23 mouse cellular contexts compared by ENCODE assay signal in genomic region chr8:91711202-91711601, GRCm38 (mm10).
A peak's percentile ranks its signal among the peaks of the same experiment; 100 is the strongest.
DNase-seq lines count a peak whose midpoint lies in the region; ATAC-seq and TF ChIP-seq lines count a peak whose summit lies in the region.
"Had no signal": no experiment of that assay in that cellular context is flagged by ENCODE, and none has a peak within 500 bp of the region (broad histone marks: within the 10 kb centered on the region; RNA-seq: fewer than 3 reads in every experiment).

No protein-coding gene starts in this region.

- peak; percentile 42 for DNase-seq in embryo, embryonic 10 days (ENCODE audit: low spot score)
- no peak for DNase-seq in embryo, embryonic 11 days
- peak; percentile 19 for DNase-seq in hindbrain, embryonic 11.5 days (ENCODE audit: low spot score)
- no peak for DNase-seq in midbrain, postnatal 0 days (ENCODE audit: low spot score)
- DNase-seq in forebrain, embryonic 14.5 days (ENCODE audit: low spot score): no peak
- DNase-seq: adrenal gland, postnatal 10 days; B cell, adult 2 months; cerebellum, adult 11-12 months; cerebellum, adult 9-11 months; cerebellum, postnatal 36 days; forebrain, postnatal 0 days; gastrocnemius, postnatal 14 days; heart, postnatal 14 days had no signal

- WGBS in hindbrain, embryonic 11.5 days: 59% methylated on average over 6 of the region's 6 CpGs
- 45% methylated on average over 6 of the region's 6 CpGs for WGBS in hindbrain, embryonic 16.5 days
- 43% methylated on average over 6 of the region's 6 CpGs for WGBS in midbrain, embryonic 16.5 days
- 49% methylated on average over 6 of the region's 6 CpGs for WGBS in midbrain, postnatal 0 days
- whole genome bisulfite sequencing in hindbrain, embryonic 13.5 days: 40% methylated on average over 6 of the region's 6 CpGs
- 51% methylated on average over 6 of the region's 6 CpGs for WGBS in forebrain, embryonic 14.5 days

- 0 out of 2 replicates have a peak overlapping the region, but pooled peaks have one; percentile 20 for H3K27ac ChIP-seq in hindbrain, embryonic 11.5 days (ENCODE audit: low read depth, low read length)
- no peak overlapping the region for H3K27ac ChIP-seq in hindbrain, embryonic 16.5 days (ENCODE audit: low read depth, low read length)
- 0 out of 2 replicates have a peak overlapping the region, but pooled peaks have one; percentile 12 for H3K27ac ChIP-seq in midbrain, embryonic 16.5 days (ENCODE audit: low read length)
- no peak overlapping the region for H3K27ac ChIP-seq in midbrain, postnatal 0 days (ENCODE audit: low read depth, low read length)
- peak overlapping the region; percentile 66; the same call in 1 of the 2 replicates for H3K27ac ChIP-seq in hindbrain, embryonic 13.5 days
- no peak overlapping the region for H3K27ac ChIP-seq in forebrain, embryonic 14.5 days (ENCODE audit: low read depth, low read length)
- H3K27ac ChIP-seq: embryonic facial prominence, embryonic 13.5 days; forebrain, embryonic 12.5 days; heart, embryonic 15.5 days had no signal

- ATAC-seq in hindbrain, embryonic 11.5 days (ENCODE audit: low FRiP score): no peak
- ATAC-seq in hindbrain, embryonic 16.5 days: no peak
- ATAC-seq in midbrain, embryonic 16.5 days: no peak
- ATAC-seq in midbrain, postnatal 0 days (ENCODE audit: low FRiP score): no peak
- no peak for ATAC-seq in hindbrain, embryonic 13.5 days (ENCODE audit: low FRiP score)
- ATAC-seq in forebrain, embryonic 14.5 days: no peak
- ATAC-seq: CD4-positive, CD25-positive, alpha-beta regulatory T cell, adult 4 months; forebrain, postnatal 0 days; inflammation-experienced regulatory T-cells, adult 6 months; intestine, postnatal 0 days had no signal

- H3K9me3 ChIP-seq in hindbrain, embryonic 11.5 days (ENCODE audit: control insufficient read depth, low read length): no peaks in the 10 kb centered on the region
- no peaks in the 10 kb centered on the region for H3K9me3 ChIP-seq in hindbrain, embryonic 16.5 days (ENCODE audit: control insufficient read depth, low read length)
- H3K9me3 ChIP-seq in midbrain, embryonic 16.5 days (replicated peaks; ENCODE audit: control insufficient read depth, low read length, poor library complexity, severe bottlenecking): no peaks in the 10 kb centered on the region
- H3K9me3 ChIP-seq in midbrain, postnatal 0 days (ENCODE audit: low read length): no peaks in the 10 kb centered on the region
- no peaks in the 10 kb centered on the region for H3K9me3 ChIP-seq in hindbrain, embryonic 13.5 days
- H3K9me3 ChIP-seq in forebrain, embryonic 14.5 days (replicated peaks; ENCODE audit: control insufficient read depth, low read length): no peaks in the 10 kb centered on the region
- H3K9me3 ChIP-seq: embryonic facial prominence, embryonic 13.5 days; forebrain, embryonic 12.5 days; heart, embryonic 15.5 days had no signal

- H3K27me3 ChIP-seq in hindbrain, embryonic 11.5 days (ENCODE audit: control insufficient read depth, insufficient read depth, low read length): no peaks in the 10 kb centered on the region
- no peaks in the 10 kb centered on the region for H3K27me3 ChIP-seq in hindbrain, embryonic 16.5 days (replicated peaks; ENCODE audit: control insufficient read depth, insufficient read depth, low read length)
- H3K27me3 ChIP-seq in midbrain, embryonic 16.5 days (ENCODE audit: control insufficient read depth, insufficient read depth, low read depth, low read length): no peaks in the 10 kb centered on the region
- H3K27me3 ChIP-seq in midbrain, postnatal 0 days (ENCODE audit: insufficient read depth, low read length): no peaks in the 10 kb centered on the region
- peaks cover 7% of the 10 kb centered on the region; the same call in 1 of the 2 replicates for H3K27me3 ChIP-seq in hindbrain, embryonic 13.5 days
- peaks cover 26% of the 10 kb centered on the region for H3K27me3 ChIP-seq in forebrain, embryonic 14.5 days (replicated peaks; ENCODE audit: control insufficient read depth, insufficient read depth, low read length)
- H3K27me3 ChIP-seq: heart, embryonic 15.5 days had no signal

- no peak overlapping the region for H3K4me2 ChIP-seq in hindbrain, embryonic 11.5 days (replicated peaks; ENCODE audit: low read depth, low read length)
- no peak overlapping the region for H3K4me2 ChIP-seq in hindbrain, embryonic 16.5 days (ENCODE audit: low read length)
- H3K4me2 ChIP-seq in midbrain, embryonic 16.5 days (ENCODE audit: low read length): no peak overlapping the region
- H3K4me2 ChIP-seq in midbrain, postnatal 0 days (ENCODE audit: low read depth, low read length, poor library complexity, severe bottlenecking): no peak overlapping the region
- no peak overlapping the region for H3K4me2 ChIP-seq in hindbrain, embryonic 13.5 days
- H3K4me2 ChIP-seq in forebrain, embryonic 14.5 days (ENCODE audit: low read length): no peak overlapping the region
- H3K4me2 ChIP-seq: embryonic facial prominence, embryonic 13.5 days; forebrain, embryonic 12.5 days; heart, embryonic 15.5 days had no signal

- H3K36me3 ChIP-seq in hindbrain, embryonic 11.5 days (ENCODE audit: control insufficient read depth, insufficient read depth, low read length): no peaks in the 10 kb centered on the region
- no peaks in the 10 kb centered on the region for H3K36me3 ChIP-seq in hindbrain, embryonic 16.5 days (ENCODE audit: control insufficient read depth, insufficient read depth, low read length)
- H3K36me3 ChIP-seq in midbrain, embryonic 16.5 days (ENCODE audit: control insufficient read depth, insufficient read depth, low read length): no peaks in the 10 kb centered on the region
- H3K36me3 ChIP-seq in midbrain, postnatal 0 days (ENCODE audit: insufficient read depth, low read length): no peaks in the 10 kb centered on the region
- no peaks in the 10 kb centered on the region for H3K36me3 ChIP-seq in hindbrain, embryonic 13.5 days
- H3K36me3 ChIP-seq in forebrain, embryonic 14.5 days (ENCODE audit: control insufficient read depth, insufficient read depth, low read length): no peaks in the 10 kb centered on the region
- H3K36me3 ChIP-seq: embryonic facial prominence, embryonic 13.5 days; forebrain, embryonic 12.5 days; G1E; heart, embryonic 15.5 days had no signal

- no peak overlapping the region for H3K4me3 ChIP-seq in hindbrain, embryonic 11.5 days (ENCODE audit: low read depth, low read length)
- no peak overlapping the region for H3K4me3 ChIP-seq in hindbrain, embryonic 16.5 days (ENCODE audit: low read length)
- H3K4me3 ChIP-seq in midbrain, embryonic 16.5 days (ENCODE audit: low read depth, low read length): no peak overlapping the region
- H3K4me3 ChIP-seq in midbrain, postnatal 0 days (ENCODE audit: low read depth, low read length): no peak overlapping the region
- H3K4me3 ChIP-seq in hindbrain, embryonic 13.5 days: no peak overlapping the region
- H3K4me3 ChIP-seq in forebrain, embryonic 14.5 days (ENCODE audit: low read depth, low read length): no peak overlapping the region
- H3K4me3 ChIP-seq: embryonic facial prominence, embryonic 13.5 days; forebrain, embryonic 12.5 days; heart, embryonic 15.5 days had no signal

- H3K9ac ChIP-seq in hindbrain, embryonic 11.5 days (ENCODE audit: low read depth, low read length): no peak overlapping the region
- H3K9ac ChIP-seq in hindbrain, embryonic 16.5 days (ENCODE audit: low read depth, low read length): no peak overlapping the region
- H3K9ac ChIP-seq in midbrain, embryonic 16.5 days (ENCODE audit: low read depth, low read length): no peak overlapping the region
- no peak overlapping the region for H3K9ac ChIP-seq in midbrain, postnatal 0 days (replicated peaks; ENCODE audit: low read length, poor library complexity, severe bottlenecking)
- H3K9ac ChIP-seq in hindbrain, embryonic 13.5 days: no peak overlapping the region
- no peak overlapping the region for H3K9ac ChIP-seq in forebrain, embryonic 14.5 days (ENCODE audit: low read length)
- H3K9ac ChIP-seq: embryonic facial prominence, embryonic 13.5 days; forebrain, embryonic 12.5 days; forebrain, postnatal 0 days; heart, embryonic 15.5 days had no signal

- peaks cover 8% of the 10 kb centered on the region for H3K4me1 ChIP-seq in hindbrain, embryonic 11.5 days (replicated peaks; ENCODE audit: control insufficient read depth, insufficient read depth, low read length)
- peaks cover 7% of the 10 kb centered on the region for H3K4me1 ChIP-seq in hindbrain, embryonic 16.5 days (ENCODE audit: control insufficient read depth, insufficient read depth, low read depth, low read length)
- H3K4me1 ChIP-seq in midbrain, embryonic 16.5 days (ENCODE audit: control insufficient read depth, insufficient read depth, low read length): peaks cover 53% of the 10 kb centered on the region
- peaks cover 10% of the 10 kb centered on the region for H3K4me1 ChIP-seq in midbrain, postnatal 0 days (ENCODE audit: insufficient read depth, low read length)
- H3K4me1 ChIP-seq in hindbrain, embryonic 13.5 days (replicated peaks): peaks cover 73% of the 10 kb centered on the region
- peaks cover 27% of the 10 kb centered on the region for H3K4me1 ChIP-seq in forebrain, embryonic 14.5 days (ENCODE audit: control insufficient read depth, insufficient read depth, low read length)

- no peak for TF ChIP-seq CTCF in midbrain, postnatal 0 days (IDR thresholded peaks at IDR 0.05)

Comparison
In these comparisons a context has a peak if more than half of its experiments do, and no peak if none do; other contexts are left out.
1. DNase-seq: peak in embryo, embryonic 10 days (single experiment) and hindbrain, embryonic 11.5 days (single experiment); none in embryo, embryonic 11 days (single experiment), midbrain, postnatal 0 days (single experiment) and forebrain, embryonic 14.5 days (single experiment).
2. H3K27ac ChIP-seq: peak in hindbrain, embryonic 11.5 days (single experiment), midbrain, embryonic 16.5 days (single experiment) and hindbrain, embryonic 13.5 days (single experiment); none in hindbrain, embryonic 16.5 days (single experiment), midbrain, postnatal 0 days (single experiment) and forebrain, embryonic 14.5 days (single experiment).